Mouse (Mus musculus) hindbrain, embryonic 16.5 days (tissue): ENCODE measurements around the gene Pla2g4b. TPM values are rescaled to one million over a fixed set of nuclear protein-coding genes. Genes with fewer than 3 reads are reported as not detected.

ENCODE experiments used
- ATAC-seq: fragments of 200-750 bp; cut with Nextera tagmentation; 2 replicates; pipeline ENCODE4 v1.8.0; 2017; ENCODE audit warnings: moderate TSS enrichment, moderate library complexity
- H3K27ac ChIP-seq: fragments of 300-500 bp; sonication (generic); 2 replicates; pipeline ENCODE4 v1.5.1; 2014; ENCODE audit warnings: low read depth, mild to moderate bottlenecking, control low read depth, low read length, moderate library complexity
- H3K27me3 ChIP-seq: fragments of 300-500 bp; sonication (generic); replicated peaks from 2 replicates; pipeline ENCODE4 v1.6.1; 2014; ENCODE audit warnings: low read length; ENCODE audit not compliant: control insufficient read depth, insufficient read depth
- H3K36me3 ChIP-seq: fragments of 300-500 bp; sonication (generic); 2 replicates; pipeline ENCODE4 v1.6.1; 2014; ENCODE audit warnings: mild to moderate bottlenecking, low read length, moderate library complexity, mixed read lengths; ENCODE audit not compliant: control insufficient read depth, insufficient read depth
- H3K4me1 ChIP-seq: fragments of 300-500 bp; sonication (generic); 2 replicates; pipeline ENCODE4 v1.6.1; 2014; ENCODE audit warnings: low read depth, low read length; ENCODE audit not compliant: control insufficient read depth, insufficient read depth
- H3K4me2 ChIP-seq: fragments of 300-500 bp; sonication (generic); 2 replicates; pipeline ENCODE4 v1.6.1; 2014; ENCODE audit warnings: mild to moderate bottlenecking, low read length, control low read depth, moderate library complexity
- H3K4me3 ChIP-seq: fragments of 300-500 bp; sonication (generic); 2 replicates; pipeline ENCODE4 v1.5.1; 2014; ENCODE audit warnings: mild to moderate bottlenecking, low read length, control low read depth, moderate library complexity
- H3K9ac ChIP-seq: fragments of 300-500 bp; sonication (generic); 2 replicates; pipeline ENCODE4 v1.6.1; 2014; ENCODE audit warnings: low read depth, mild to moderate bottlenecking, control low read depth, low read length, moderate library complexity
- H3K9me3 ChIP-seq: fragments of 300-500 bp; sonication (generic); 2 replicates; pipeline ENCODE4 v1.6.1; 2014; ENCODE audit warnings: mild to moderate bottlenecking, low read length, moderate library complexity; ENCODE audit not compliant: control insufficient read depth
- WGBS: fragments of 180-500 bp; shearing (Covaris S2); extraction: QIAGEN DNeasy Blood & Tissue Kit; methylation state at CpG from one replicate; pipeline ENCODE4 v1.1.7; 2014; 5-methylcytosine and 5-hydroxymethylcytosine counted together
- polyA plus RNA-seq: library from polyadenylated mRNA; unstranded; fragments of >200 nt; fragmentation: Nextera tagmentation; extraction: Ambion mirVana; gene quantifications from 2 replicates; pipeline ENCODE4 v1.2.1, GENCODE M21; 2015

Pla2g4b gene
- polyA plus RNA-seq, 1 experiment from 2014 or later = 1.9 TPM

DNA sequence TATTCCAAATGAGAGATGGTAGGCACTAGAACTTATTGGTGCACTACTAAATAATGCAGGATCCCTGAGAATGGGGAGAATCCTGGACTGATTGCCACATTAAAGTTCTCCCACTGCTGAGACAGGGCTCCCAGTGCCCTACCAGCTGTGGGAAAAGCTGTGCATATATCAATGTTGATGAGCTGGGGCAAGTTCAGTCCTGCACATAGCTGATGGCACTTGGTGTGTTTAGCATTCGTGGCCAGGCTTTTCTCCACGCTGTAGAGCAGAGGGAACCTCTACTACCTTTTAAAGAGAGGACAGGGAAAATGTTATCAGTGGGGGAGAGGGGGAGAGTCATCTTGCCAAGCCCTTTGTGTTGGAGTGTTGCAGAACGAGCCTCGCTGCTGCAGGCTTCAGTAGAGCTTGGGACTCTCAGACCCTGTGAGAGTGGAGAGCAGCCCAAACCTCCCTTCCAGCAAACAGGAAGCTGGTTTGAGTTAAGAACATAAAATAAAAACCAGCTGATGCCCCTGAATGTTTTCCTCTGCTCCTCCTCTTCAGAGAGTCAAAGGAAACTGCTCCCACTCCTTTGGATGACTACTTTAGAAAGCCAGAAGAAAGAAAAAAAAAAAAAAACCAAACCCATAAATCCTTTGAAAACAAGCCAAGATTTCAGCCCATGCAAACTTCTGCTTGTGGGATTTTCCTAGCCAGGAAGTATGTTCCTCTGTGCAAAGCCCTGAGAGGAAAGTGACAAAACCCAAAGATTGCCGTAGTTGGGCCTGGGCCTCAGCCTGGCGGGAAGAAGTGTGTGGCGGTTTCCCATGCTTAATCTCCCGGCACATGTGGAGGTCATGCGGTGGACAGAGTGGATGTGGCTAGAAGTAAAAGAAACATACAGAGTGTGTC lies 37.6 kb upstream of the Pla2g4b start:
- no peak overlapping the region for H3K9ac ChIP-seq
- H3K4me3 ChIP-seq = no peak overlapping the region
- peaks cover 4% of the 10 kb centered on the region for H3K4me1 ChIP-seq
- no peak for ATAC-seq
- H3K4me2 ChIP-seq = no peak overlapping the region
- 66% methylated on average over 9 of the region's 9 CpGs for WGBS
- H3K27me3 ChIP-seq = no peaks in the 10 kb centered on the region
- H3K27ac ChIP-seq = peak overlapping the region; percentile 72
- H3K36me3 ChIP-seq = 0 out of 2 replicates have a peak, but pooled peaks cover 2% of the 10 kb centered on the region
- H3K9me3 ChIP-seq = no peaks in the 10 kb centered on the region

GRCm38 (mm10) chr2:119997354-119997753 lies 35.9 kb upstream of the Pla2g4b start:
- H3K9ac ChIP-seq = no peak overlapping the region

DNA sequence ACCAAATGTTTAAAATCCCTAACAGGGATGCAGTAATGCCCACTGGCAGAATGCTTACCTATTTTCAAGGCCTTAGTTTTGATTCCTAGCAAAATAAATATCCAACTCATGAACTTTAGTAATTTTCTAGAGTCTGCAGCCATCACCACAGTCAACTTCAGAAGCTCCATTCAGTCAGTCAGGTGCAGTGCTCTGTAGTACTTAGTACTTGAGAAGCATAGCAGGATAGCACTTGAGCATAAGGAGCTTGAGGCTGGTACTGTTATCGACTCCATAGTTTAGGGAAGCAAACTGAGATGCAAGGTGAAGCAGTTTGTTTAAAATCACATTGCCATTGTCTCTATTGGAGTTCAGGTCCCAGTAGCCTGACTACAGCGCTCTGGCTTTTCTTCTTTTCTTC lies 33.5 kb upstream of the Pla2g4b start:
- no peaks in the 10 kb centered on the region for H3K9me3 ChIP-seq
- H3K27me3 ChIP-seq = no peaks in the 10 kb centered on the region
- peaks cover 4% of the 10 kb centered on the region for H3K4me1 ChIP-seq
- WGBS = 98% methylated on average over 2 of the region's 2 CpGs
- H3K4me2 ChIP-seq = no peak overlapping the region
- ATAC-seq = no peak
- 0 out of 2 replicates have a peak, but pooled peaks cover 2% of the 10 kb centered on the region for H3K36me3 ChIP-seq
- no peak overlapping the region for H3K9ac ChIP-seq
- H3K4me3 ChIP-seq = no peak overlapping the region
- no peak overlapping the region for H3K27ac ChIP-seq

More at GRCm38 (mm10) chr2:119997354-119997753, 35.9 kb upstream of the Pla2g4b start:
- ATAC-seq = no peak
- Histone ChIP-seq H3K4me3 (no peak overlapping the region), H3K36me3 (0 out of 2 replicates have a peak, but pooled peaks cover 2% of the 10 kb centered on the region), H3K4me2 (no peak overlapping the region), H3K9me3 (no peaks in the 10 kb centered on the region), H3K27me3 (no peaks in the 10 kb centered on the region), H3K4me1 (peaks cover 4% of the 10 kb centered on the region), H3K27ac (no peak overlapping the region)
- WGBS = 89% methylated on average over 4 of the region's 4 CpGs

GRCm38 (mm10) chr2:120000882-120001584 lies 32.2 kb upstream of the Pla2g4b start:
- no peak for ATAC-seq
- no peak overlapping the region for H3K4me2 ChIP-seq
- 0 out of 2 replicates have a peak, but pooled peaks cover 2% of the 10 kb centered on the region for H3K36me3 ChIP-seq
- 83% methylated on average over 3 of the region's 3 CpGs for WGBS
- 0 out of 2 replicates have a peak overlapping the region, but pooled peaks have one; percentile 8 for H3K27ac ChIP-seq
- no peak overlapping the region for H3K9ac ChIP-seq
- H3K27me3 ChIP-seq = no peaks in the 10 kb centered on the region
- H3K9me3 ChIP-seq = no peaks in the 10 kb centered on the region
- H3K4me3 ChIP-seq = no peak overlapping the region
- H3K4me1 ChIP-seq = no peaks in the 10 kb centered on the region

DNA sequence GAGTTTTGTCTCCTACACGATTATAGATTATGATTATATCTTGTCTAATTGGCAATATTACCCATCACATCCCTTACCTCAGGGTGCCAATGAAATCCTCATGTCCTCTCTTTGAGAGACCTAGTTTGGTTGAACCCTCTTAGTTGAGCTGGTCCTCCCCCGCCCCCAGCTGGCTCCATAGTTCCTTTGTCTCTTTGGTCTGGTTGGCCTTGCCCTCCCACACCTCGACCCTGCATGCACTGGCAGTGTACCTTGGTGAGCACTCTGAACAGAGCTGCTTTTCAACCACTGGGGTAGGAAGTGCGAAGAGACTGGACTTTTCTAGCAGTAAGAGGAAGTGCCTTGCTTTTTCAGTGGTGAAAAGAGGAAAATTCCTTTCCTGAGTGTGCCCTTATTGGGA lies 31.3 kb upstream of the Pla2g4b start:
- H3K9me3 ChIP-seq = no peaks in the 10 kb centered on the region
- no peak overlapping the region for H3K27ac ChIP-seq
- H3K9ac ChIP-seq = no peak overlapping the region
- H3K36me3 ChIP-seq = 0 out of 2 replicates have a peak, but pooled peaks cover 2% of the 10 kb centered on the region
- no peaks in the 10 kb centered on the region for H3K4me1 ChIP-seq
- ATAC-seq = no peak
- H3K4me2 ChIP-seq = no peak overlapping the region
- H3K4me3 ChIP-seq = no peak overlapping the region
- 79% methylated on average over 4 of the region's 4 CpGs for WGBS
- no peaks in the 10 kb centered on the region for H3K27me3 ChIP-seq

DNA sequence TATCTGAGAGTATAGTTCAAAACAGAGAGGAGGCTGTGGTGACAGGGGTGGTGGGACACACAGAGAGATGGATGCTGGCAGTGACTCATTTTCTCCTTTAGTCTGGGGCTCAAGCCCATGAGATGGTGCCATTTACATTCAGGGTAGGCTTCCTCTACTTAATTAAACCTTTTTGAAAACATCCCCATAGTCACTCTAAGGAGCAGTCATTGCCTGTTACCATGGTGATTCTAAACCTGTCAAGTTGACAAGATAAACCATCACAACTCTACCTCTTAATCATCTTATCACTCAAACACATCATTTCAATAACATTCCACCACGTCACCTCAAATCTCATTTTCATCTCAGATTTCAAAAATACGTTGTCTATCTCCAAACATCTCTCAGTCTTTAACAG lies 29.2 kb upstream of the Pla2g4b start:
- Histone ChIP-seq H3K9ac (no peak overlapping the region), H3K27ac (no peak overlapping the region), H3K27me3 (no peaks in the 10 kb centered on the region), H3K4me2 (no peak overlapping the region), H3K9me3 (no peaks in the 10 kb centered on the region), H3K4me1 (no peaks in the 10 kb centered on the region), H3K4me3 (no peak overlapping the region), H3K36me3 (0 out of 2 replicates have a peak, but pooled peaks cover under 1% of the 10 kb centered on the region)
- 82% methylated on average over 2 of the region's 2 CpGs for WGBS
- ATAC-seq = no peak

DNA sequence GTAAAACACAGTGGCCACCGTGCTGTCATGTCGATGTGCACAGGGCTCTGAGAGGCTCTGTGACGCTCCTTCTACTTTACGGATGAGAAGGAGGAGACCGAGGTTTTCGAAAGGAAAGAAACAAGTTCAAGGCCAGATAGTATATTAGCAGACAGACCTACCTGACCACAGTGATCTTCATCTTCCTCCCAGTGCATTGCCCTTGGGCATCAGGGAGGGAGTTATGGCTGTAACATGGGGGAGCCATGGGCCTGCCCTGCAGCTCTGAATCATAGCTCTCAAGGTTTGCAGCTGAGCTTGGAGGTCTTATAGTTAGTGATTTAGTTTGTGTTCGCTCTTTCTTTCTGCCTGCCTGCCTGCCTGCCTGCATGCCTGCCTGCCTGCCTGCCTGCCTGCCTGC lies 26.5 kb upstream of the Pla2g4b start:
- no peaks in the 10 kb centered on the region for H3K27me3 ChIP-seq
- no peak overlapping the region for H3K27ac ChIP-seq
- H3K9me3 ChIP-seq = no peaks in the 10 kb centered on the region
- no peaks in the 10 kb centered on the region for H3K36me3 ChIP-seq
- H3K4me2 ChIP-seq = no peak overlapping the region
- 96% methylated on average over 7 of the region's 7 CpGs for WGBS
- no peak overlapping the region for H3K9ac ChIP-seq
- no peak for ATAC-seq
- H3K4me3 ChIP-seq = no peak overlapping the region
- H3K4me1 ChIP-seq = no peaks in the 10 kb centered on the region

DNA sequence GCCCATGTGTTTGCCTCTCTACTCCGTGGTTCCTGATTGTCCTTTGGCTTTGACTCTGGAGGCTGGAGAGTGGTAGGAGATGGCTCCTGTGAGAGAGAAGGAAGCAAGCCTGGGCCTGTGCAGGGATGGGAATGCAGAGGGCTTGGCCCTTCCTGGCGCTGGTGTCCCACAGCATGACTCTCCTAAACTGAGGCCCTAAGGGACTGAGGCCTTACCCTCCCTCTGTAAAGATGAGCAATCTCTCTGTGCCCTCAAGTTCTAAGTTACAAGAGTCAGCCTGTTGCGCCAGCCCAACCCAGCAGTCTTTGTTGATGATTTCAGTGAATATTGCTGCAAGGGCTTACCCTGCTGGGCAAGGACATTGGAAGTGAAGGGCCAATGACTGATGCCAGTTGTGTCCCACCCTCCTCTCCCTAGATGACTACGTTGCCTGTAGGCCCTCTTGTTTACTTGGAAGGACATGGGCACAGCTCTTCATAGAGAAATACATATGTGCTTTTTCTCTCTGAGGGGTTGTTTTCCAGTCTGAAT lies 25.5 kb upstream of the Pla2g4b start:
- Histone ChIP-seq H3K9ac (no peak overlapping the region), H3K27me3 (no peaks in the 10 kb centered on the region), H3K4me2 (no peak overlapping the region), H3K9me3 (no peaks in the 10 kb centered on the region), H3K27ac (no peak overlapping the region), H3K36me3 (no peaks in the 10 kb centered on the region), H3K4me3 (no peak overlapping the region), H3K4me1 (no peaks in the 10 kb centered on the region)
- 85% methylated on average over 4 of the region's 4 CpGs for WGBS
- no peak for ATAC-seq

DNA sequence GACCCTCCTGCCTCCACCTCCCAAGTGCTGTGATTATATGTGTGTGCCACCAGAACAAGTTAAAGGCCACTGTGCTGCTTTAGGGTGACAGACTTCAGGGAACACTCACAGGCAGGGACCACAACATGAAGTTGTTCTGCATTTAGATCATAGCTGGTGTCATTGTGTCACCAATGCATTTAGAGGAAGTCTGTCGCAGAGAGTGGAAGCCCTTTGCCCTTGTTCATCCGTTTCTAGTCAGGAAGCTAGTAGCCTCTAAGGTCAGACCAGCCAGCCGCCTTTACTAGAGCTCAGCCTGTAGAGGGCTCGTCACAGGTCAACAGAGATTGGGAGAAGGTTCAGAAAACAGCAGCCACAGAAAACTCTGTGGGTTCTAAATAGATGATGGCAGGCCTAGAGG lies 24.5 kb upstream of the Pla2g4b start:
- Histone ChIP-seq H3K27ac (no peak overlapping the region), H3K4me1 (no peaks in the 10 kb centered on the region), H3K9me3 (no peaks in the 10 kb centered on the region), H3K36me3 (peaks cover 3% of the 10 kb centered on the region; the same call in 1 of the 2 replicates), H3K4me2 (no peak overlapping the region), H3K27me3 (no peaks in the 10 kb centered on the region), H3K4me3 (no peak overlapping the region), H3K9ac (no peak overlapping the region)
- ATAC-seq = no peak
- 59% methylated on average over 4 of the region's 4 CpGs for WGBS
